Mouse (Mus musculus): ENCODE measurements around the gene Lama1. TPM values are rescaled to one million over a fixed set of nuclear protein-coding genes. Genes with fewer than 3 reads are reported as not detected.

The Lama1 gene
- polyA plus RNA-seq, 2 experiments: 0.57 to 1.1 TPM

- H3K4me1 ChIP-seq (replicated peaks; ENCODE audit: control insufficient read depth in 2 of 2, insufficient read depth in 2 of 2, low read length in 1 of 2): no peaks in the 10 kb centered on the region
- no peak overlapping the region for H3K9ac ChIP-seq (replicated peaks)
- no peak overlapping the region for H3K27ac ChIP-seq
- ATAC-seq (ENCODE audit: insufficient read depth): no peak
- DNase-seq (ENCODE audit: low read depth in 3 of 3, low spot score in 3 of 3): no peak
- 50% methylated on average over 9 of the region's 9 CpGs for WGBS (ENCODE audit: insufficient replicate concordance)
- TF ChIP-seq EP300 (IDR thresholded peaks at IDR 0.05; ENCODE audit: low read depth) (no peak), CTCF (IDR thresholded peaks at IDR 0.05; ENCODE audit: low read depth) (peak; percentile 44; the same call in 1 of the 2 replicates)
- no peak overlapping the region for H3K4me2 ChIP-seq (ENCODE audit: low read depth)
- H3K9me3 ChIP-seq (ENCODE audit: control insufficient read depth, low read length): no peaks in the 10 kb centered on the region
- no peaks in the 10 kb centered on the region for H3K27me3 ChIP-seq (ENCODE audit: control insufficient read depth, insufficient read depth, low read length)
- H3K4me3 ChIP-seq (ENCODE audit: insufficient read depth in 1 of 2, low read depth in 2 of 2, low read length in 2 of 2): no peak overlapping the region
- no peaks in the 10 kb centered on the region for H3K36me3 ChIP-seq (replicated peaks; ENCODE audit: control insufficient read depth, insufficient read depth, low read depth)
Observed at GRCm38 (mm10) chr17:67776764-67777163, 79.7 kb downstream of the Lama1 start.

- Histone ChIP-seq H3K4me1 (replicated peaks; ENCODE audit: control insufficient read depth in 2 of 2, insufficient read depth in 2 of 2, low read length in 1 of 2) (no peaks in the 10 kb centered on the region), H3K36me3 (replicated peaks; ENCODE audit: control insufficient read depth, insufficient read depth, low read depth) (no peaks in the 10 kb centered on the region), H3K4me3 (ENCODE audit: insufficient read depth in 1 of 2, low read depth in 2 of 2, low read length in 2 of 2) (no peak overlapping the region), H3K4me2 (ENCODE audit: low read depth) (no peak overlapping the region), H3K9me3 (ENCODE audit: control insufficient read depth, low read length) (no peaks in the 10 kb centered on the region), H3K27me3 (ENCODE audit: control insufficient read depth, insufficient read depth, low read length) (no peaks in the 10 kb centered on the region), H3K27ac (no peak overlapping the region), H3K9ac (replicated peaks) (no peak overlapping the region)
- WGBS (ENCODE audit: insufficient replicate concordance): 57% methylated on average over 4 of the region's 4 CpGs
- no peak for ATAC-seq (ENCODE audit: insufficient read depth)
- TF ChIP-seq CTCF (IDR thresholded peaks at IDR 0.05; ENCODE audit: low read depth) (peak; percentile 39; the same call in 1 of the 2 replicates), EP300 (IDR thresholded peaks at IDR 0.05; ENCODE audit: low read depth) (no peak)
- no peak for DNase-seq (ENCODE audit: low read depth in 3 of 3, low spot score in 3 of 3)
Observed at GRCm38 (mm10) chr17:67779812-67780211, 82.8 kb downstream of the Lama1 start.

GRCm38 (mm10) chr17:67791091-67791490 lies 94.0 kb downstream of the Lama1 start:
- ATAC-seq (ENCODE audit: insufficient read depth): no peak
- no peaks in the 10 kb centered on the region for H3K27me3 ChIP-seq (ENCODE audit: control insufficient read depth, insufficient read depth, low read length)
- no peak overlapping the region for H3K4me3 ChIP-seq (ENCODE audit: insufficient read depth in 1 of 2, low read depth in 2 of 2, low read length in 2 of 2)
- 70% methylated on average over 10 of the region's 10 CpGs for WGBS (ENCODE audit: insufficient replicate concordance)
- no peak for TF ChIP-seq CTCF (IDR thresholded peaks at IDR 0.05; ENCODE audit: low read depth)
- TF ChIP-seq EP300 (IDR thresholded peaks at IDR 0.05; ENCODE audit: low read depth): no peak
- no peak overlapping the region for H3K9ac ChIP-seq (replicated peaks)
- no peak for DNase-seq (ENCODE audit: low read depth in 3 of 3, low spot score in 3 of 3)
- H3K4me2 ChIP-seq (ENCODE audit: low read depth): no peak overlapping the region
- no peak overlapping the region for H3K27ac ChIP-seq
- H3K36me3 ChIP-seq (replicated peaks; ENCODE audit: control insufficient read depth, insufficient read depth, low read depth): no peaks in the 10 kb centered on the region
- H3K4me1 ChIP-seq (replicated peaks; ENCODE audit: control insufficient read depth in 2 of 2, insufficient read depth in 2 of 2, low read length in 1 of 2): no peaks in the 10 kb centered on the region
- no peaks in the 10 kb centered on the region for H3K9me3 ChIP-seq (ENCODE audit: control insufficient read depth, low read length)

- Histone ChIP-seq H3K27me3 (ENCODE audit: control insufficient read depth, insufficient read depth, low read length) (no peaks in the 10 kb centered on the region), H3K9me3 (ENCODE audit: control insufficient read depth, low read length) (no peaks in the 10 kb centered on the region), H3K27ac (no peak overlapping the region), H3K4me2 (ENCODE audit: low read depth) (no peak overlapping the region), H3K9ac (replicated peaks) (no peak overlapping the region), H3K36me3 (replicated peaks; ENCODE audit: control insufficient read depth, insufficient read depth, low read depth) (no peaks in the 10 kb centered on the region), H3K4me1 (replicated peaks; ENCODE audit: control insufficient read depth in 2 of 2, insufficient read depth in 2 of 2, low read length in 1 of 2) (no peaks in the 10 kb centered on the region), H3K4me3 (ENCODE audit: insufficient read depth in 1 of 2, low read depth in 2 of 2, low read length in 2 of 2) (no peak overlapping the region)
- no peak for TF ChIP-seq EP300 (IDR thresholded peaks at IDR 0.05; ENCODE audit: low read depth)
- TF ChIP-seq CTCF (IDR thresholded peaks at IDR 0.05; ENCODE audit: low read depth): no peak
- 73% methylated on average over 16 of the region's 16 CpGs for WGBS (ENCODE audit: insufficient replicate concordance)
- no peak for ATAC-seq (ENCODE audit: insufficient read depth)
- DNase-seq (ENCODE audit: low read depth in 3 of 3, low spot score in 3 of 3): no peak
Observed at GRCm38 (mm10) chr17:67809171-67809570, 112.1 kb downstream of the Lama1 start.

- no peak for ATAC-seq (ENCODE audit: insufficient read depth)
- no peak for DNase-seq (ENCODE audit: low read depth in 3 of 3, low spot score in 3 of 3)
- H3K27ac ChIP-seq: no peak overlapping the region
- no peaks in the 10 kb centered on the region for H3K36me3 ChIP-seq (replicated peaks; ENCODE audit: control insufficient read depth, insufficient read depth, low read depth)
- H3K9ac ChIP-seq (replicated peaks): no peak overlapping the region
- H3K4me1 ChIP-seq (replicated peaks; ENCODE audit: control insufficient read depth in 2 of 2, insufficient read depth in 2 of 2, low read length in 1 of 2): no peaks in the 10 kb centered on the region
- no peaks in the 10 kb centered on the region for H3K9me3 ChIP-seq (ENCODE audit: control insufficient read depth, low read length)
- no peak overlapping the region for H3K4me2 ChIP-seq (ENCODE audit: low read depth)
- 59% methylated on average over 6 of the region's 6 CpGs for WGBS (ENCODE audit: insufficient replicate concordance)
- no peaks in the 10 kb centered on the region for H3K27me3 ChIP-seq (ENCODE audit: control insufficient read depth, insufficient read depth, low read length)
- no peak overlapping the region for H3K4me3 ChIP-seq (ENCODE audit: insufficient read depth in 1 of 2, low read depth in 2 of 2, low read length in 2 of 2)
- TF ChIP-seq CTCF (IDR thresholded peaks at IDR 0.05; ENCODE audit: low read depth) (no peak), EP300 (IDR thresholded peaks at IDR 0.05; ENCODE audit: low read depth) (no peak)
Observed at GRCm38 (mm10) chr17:67813666-67814065, 116.6 kb downstream of the Lama1 start.

Measured in liver, embryonic 14.5 days (tissue).